In the genomic region with DNA sequence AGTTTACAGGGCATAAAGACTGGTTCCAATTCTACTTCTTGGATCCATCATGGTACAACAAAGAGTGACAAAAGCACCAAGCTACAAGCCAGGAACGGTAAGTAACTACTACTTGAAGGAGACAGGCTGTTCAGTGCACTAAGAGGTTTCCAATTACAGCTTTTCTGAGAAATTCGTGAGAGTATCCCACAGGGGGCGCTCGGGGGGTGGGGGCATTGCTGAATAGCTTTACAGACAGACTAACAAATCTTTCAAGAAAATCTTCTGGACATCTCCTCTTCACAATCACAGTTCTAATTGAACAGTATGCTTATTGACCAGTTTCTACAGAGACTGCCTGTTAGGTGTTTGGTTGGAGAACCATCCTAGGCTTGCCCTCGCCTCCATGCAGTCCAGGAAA, we compare ENCODE assay signal across 12 mouse cellular contexts. TPM values are rescaled to one million over a fixed set of nuclear protein-coding genes. Genes with fewer than 3 reads are reported as not detected.
DNase-seq lines count a peak whose midpoint lies in the region; ATAC-seq and TF ChIP-seq lines count a peak whose summit lies in the region.
"Had no signal": no experiment of that assay in that cellular context is flagged by ENCODE, and none has a peak within 500 bp of the region (broad histone marks: within the 10 kb centered on the region; RNA-seq: fewer than 3 reads in every experiment).

No protein-coding gene starts in this region.

- H3K9ac ChIP-seq in intestine, postnatal 0 days (ENCODE audit: low read depth, low read length): no peak overlapping the region
- no peak overlapping the region for H3K9ac ChIP-seq in intestine, embryonic 16.5 days (ENCODE audit: low read depth, low read length)
- no peak overlapping the region for H3K9ac ChIP-seq in stomach, postnatal 0 days (ENCODE audit: low read length)
- H3K9ac ChIP-seq: midbrain, embryonic 15.5 days had no signal

- ATAC-seq in intestine, postnatal 0 days: no peak
- ATAC-seq in intestine, embryonic 16.5 days: no peak
- no peak for ATAC-seq in stomach, postnatal 0 days (ENCODE audit: low FRiP score, low TSS enrichment)
- ATAC-seq: forebrain, embryonic 14.5 days; midbrain, embryonic 15.5 days had no signal

- no peak overlapping the region; the same call in 1 of the 2 replicates for H3K27ac ChIP-seq in intestine, postnatal 0 days (ENCODE audit: low read depth, low read length)
- no peak overlapping the region for H3K27ac ChIP-seq in intestine, embryonic 16.5 days (ENCODE audit: low read length)
- no peak overlapping the region for H3K27ac ChIP-seq in stomach, postnatal 0 days (replicated peaks)
- H3K27ac ChIP-seq: midbrain, embryonic 15.5 days had no signal

- no peak overlapping the region for H3K4me3 ChIP-seq in intestine, postnatal 0 days (ENCODE audit: low read depth, low read length)
- H3K4me3 ChIP-seq in intestine, embryonic 16.5 days (ENCODE audit: low read length): no peak overlapping the region
- H3K4me3 ChIP-seq in stomach, postnatal 0 days (ENCODE audit: low read depth, low read length): no peak overlapping the region
- H3K4me3 ChIP-seq: midbrain, embryonic 15.5 days had no signal

- DNase-seq in adrenal gland, postnatal 14 days: peak; percentile 10
- no peak for DNase-seq in adrenal gland, adult 8-10 months
- DNase-seq in retina, embryonic 14.5 days (ENCODE audit: low spot score): peak; percentile 3
- DNase-seq in retina, postnatal 1 day: no peak
- DNase-seq in stomach, postnatal 0 days (ENCODE audit: low spot score): no peak
- DNase-seq in MN1 (ENCODE audit: low spot score): no peak
- DNase-seq: gastrocnemius, postnatal 25 days; kidney, adult 9 months had no signal

- H3K27me3 ChIP-seq in intestine, postnatal 0 days (replicated peaks; ENCODE audit: control insufficient read depth, insufficient read depth, low read length): no peaks in the 10 kb centered on the region
- no peaks in the 10 kb centered on the region for H3K27me3 ChIP-seq in intestine, embryonic 16.5 days (replicated peaks; ENCODE audit: control insufficient read depth, insufficient read depth, low read length)
- H3K27me3 ChIP-seq in stomach, postnatal 0 days (ENCODE audit: control insufficient read depth, insufficient read depth, low read length): no peaks in the 10 kb centered on the region
- H3K27me3 ChIP-seq: midbrain, embryonic 15.5 days had no signal

- H3K36me3 ChIP-seq in intestine, postnatal 0 days (ENCODE audit: control insufficient read depth, insufficient read depth): no peaks in the 10 kb centered on the region
- H3K36me3 ChIP-seq in intestine, embryonic 16.5 days (ENCODE audit: control insufficient read depth, insufficient read depth, low read length): no peaks in the 10 kb centered on the region
- no peaks in the 10 kb centered on the region; the same call in 1 of the 2 replicates for H3K36me3 ChIP-seq in stomach, postnatal 0 days (ENCODE audit: control insufficient read depth, insufficient read depth, low read length)
- H3K36me3 ChIP-seq: midbrain, embryonic 15.5 days had no signal

- H3K4me2 ChIP-seq in intestine, postnatal 0 days (replicated peaks; ENCODE audit: low read depth): 0 out of 2 replicates have a peak overlapping the region, but pooled peaks have one; percentile 21
- no peak overlapping the region for H3K4me2 ChIP-seq in intestine, embryonic 16.5 days (ENCODE audit: low read depth, low read length)
- no peak overlapping the region for H3K4me2 ChIP-seq in stomach, postnatal 0 days (replicated peaks; ENCODE audit: low read depth)
- H3K4me2 ChIP-seq: midbrain, embryonic 15.5 days had no signal

- no peaks in the 10 kb centered on the region for H3K9me3 ChIP-seq in intestine, postnatal 0 days (ENCODE audit: control insufficient read depth)
- H3K9me3 ChIP-seq in intestine, embryonic 16.5 days (ENCODE audit: control insufficient read depth, low read length): no peaks in the 10 kb centered on the region
- no peaks in the 10 kb centered on the region for H3K9me3 ChIP-seq in stomach, postnatal 0 days (ENCODE audit: control insufficient read depth, low read length)
- H3K9me3 ChIP-seq: midbrain, embryonic 15.5 days had no signal

- WGBS in intestine, postnatal 0 days: 47% methylated on average over 5 of the region's 5 CpGs
- WGBS in intestine, embryonic 16.5 days: 54% methylated on average over 5 of the region's 5 CpGs
- WGBS in stomach, postnatal 0 days: 43% methylated on average over 5 of the region's 5 CpGs

- 0 out of 2 replicates have a peak, but pooled peaks cover 5% of the 10 kb centered on the region for H3K4me1 ChIP-seq in intestine, postnatal 0 days (replicated peaks; ENCODE audit: control insufficient read depth, insufficient read depth, low read length)
- peaks cover 15% of the 10 kb centered on the region for H3K4me1 ChIP-seq in intestine, embryonic 16.5 days (ENCODE audit: control insufficient read depth, insufficient read depth, low read length)
- 0 out of 2 replicates have a peak, but pooled peaks cover 3% of the 10 kb centered on the region for H3K4me1 ChIP-seq in stomach, postnatal 0 days (replicated peaks; ENCODE audit: control insufficient read depth, insufficient read depth)

- peak; percentile 40 for TF ChIP-seq CTCF in intestine, postnatal 0 days (IDR thresholded peaks at IDR 0.05; ENCODE audit: low read depth)
- peak; percentile 5; the same call in 1 of the 2 replicates for TF ChIP-seq CTCF in stomach, postnatal 0 days (IDR thresholded peaks at IDR 0.05; ENCODE audit: low read depth)

- TF ChIP-seq EP300 in stomach, postnatal 0 days (optimal IDR thresholded peaks at IDR 0.05): no peak

RNA-seq across cellular contexts. Expression of gene Zfp568, which starts 2.3 kb away (rescaled TPM):
- 15.2 and 16.4 TPM in 2 replicates for total RNA-seq in adrenal gland, postnatal 14 days (2021)
- total RNA-seq in adrenal gland, adult 8-10 months (2022): 10 to 100 TPM; 10.7 to 13.1 (median 11.9) TPM
- polyA plus RNA-seq in intestine, postnatal 0 days (2015; fragmentation: Nextera tagmentation; extraction: Ambion mirVana): 5.5 and 5.8 TPM in 2 replicates
- 9.1 and 11.6 TPM in 2 replicates for polyA plus RNA-seq in intestine, embryonic 16.5 days (2015; fragmentation: Nextera tagmentation; extraction: Ambion mirVana)
- polyA plus RNA-seq in stomach, postnatal 0 days (2015; fragmentation: Nextera tagmentation; extraction: Ambion mirVana): 3.7 and 5.3 TPM in 2 replicates

RNA-seq across cellular contexts. Expression of gene Zfp74, which starts 27.6 kb away (rescaled TPM):
- 10.1 and 12.4 TPM in 2 replicates for total RNA-seq in adrenal gland, postnatal 14 days (2021)
- total RNA-seq in adrenal gland, adult 8-10 months (2022): 10 to 100 TPM; 11.0 to 14.6 (median 12.1) TPM
- polyA plus RNA-seq in intestine, postnatal 0 days (2015; fragmentation: Nextera tagmentation; extraction: Ambion mirVana): 2.6 and 2.8 TPM in 2 replicates
- 5.4 and 6.4 TPM in 2 replicates for polyA plus RNA-seq in intestine, embryonic 16.5 days (2015; fragmentation: Nextera tagmentation; extraction: Ambion mirVana)
- polyA plus RNA-seq in stomach, postnatal 0 days (2015; fragmentation: Nextera tagmentation; extraction: Ambion mirVana): 2.8 and 3.1 TPM in 2 replicates

Comparison
In these comparisons a context has a peak if more than half of its experiments do, and no peak if none do; other contexts are left out.
1. DNase-seq: peak in adrenal gland, postnatal 14 days (single experiment) and retina, embryonic 14.5 days (single experiment); none in adrenal gland, adult 8-10 months (single experiment), retina, postnatal 1 day (single experiment), stomach, postnatal 0 days (single experiment) and MN1 (single experiment).